Mouse (Mus musculus) liver, postnatal 0 days (tissue): ENCODE measurements around the gene Lmf1.

ENCODE experiments used
- CTCF ChIP-seq: sonication (generic); IDR thresholded peaks from 2 replicates; pipeline ENCODE4 v1.5.1; 2016; ENCODE audit warnings: antibody characterized with exemption, low read depth
- EP300 ChIP-seq: IDR thresholded peaks from 2 replicates; pipeline ENCODE4 v1.6.1; 2016; ENCODE audit warnings: antibody characterized with exemption, low read depth, mild to moderate bottlenecking

GRCm38 (mm10) chr17:25677969-25678368, 99.1 kb downstream of the Lmf1 start:
- no peak for TF ChIP-seq CTCF
- TF ChIP-seq EP300: no peak
